Mouse (Mus musculus): ENCODE measurements around the gene Wdr95.

Wdr95 gene

GRCm38 (mm10) chr5:149527999-149528729, at the start of gene Wdr95:
Wdr95 (plus strand) TSS chr5:149528679.
- no peak for DNase-seq (ENCODE audit: low spot score in 2 of 2)

DNA sequence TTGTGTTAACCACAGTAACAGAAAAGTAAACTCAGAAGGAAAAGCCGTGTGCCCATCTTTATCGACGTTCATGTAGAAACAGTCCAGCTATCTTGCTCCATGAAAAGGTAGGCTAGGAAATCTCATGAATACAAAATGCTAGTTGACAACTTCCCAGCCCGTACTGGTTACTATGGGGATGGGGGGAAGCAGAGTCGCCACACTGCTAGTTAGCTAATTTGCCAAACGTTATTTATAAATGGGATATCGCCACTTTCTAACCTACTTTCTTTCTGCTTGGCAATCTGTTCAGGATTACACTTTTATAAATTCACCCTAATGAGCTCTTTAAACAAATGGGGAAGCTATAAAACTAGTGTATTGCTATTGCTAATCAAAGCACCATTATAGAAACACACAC, 46.6 kb upstream of the Wdr95 start:
- DNase-seq (ENCODE audit: low spot score in 2 of 2) = no peak

- no peak for DNase-seq (ENCODE audit: low spot score in 2 of 2)
Measured at GRCm38 (mm10) chr5:149483321-149484052, 45.0 kb upstream of the Wdr95 start.

DNA sequence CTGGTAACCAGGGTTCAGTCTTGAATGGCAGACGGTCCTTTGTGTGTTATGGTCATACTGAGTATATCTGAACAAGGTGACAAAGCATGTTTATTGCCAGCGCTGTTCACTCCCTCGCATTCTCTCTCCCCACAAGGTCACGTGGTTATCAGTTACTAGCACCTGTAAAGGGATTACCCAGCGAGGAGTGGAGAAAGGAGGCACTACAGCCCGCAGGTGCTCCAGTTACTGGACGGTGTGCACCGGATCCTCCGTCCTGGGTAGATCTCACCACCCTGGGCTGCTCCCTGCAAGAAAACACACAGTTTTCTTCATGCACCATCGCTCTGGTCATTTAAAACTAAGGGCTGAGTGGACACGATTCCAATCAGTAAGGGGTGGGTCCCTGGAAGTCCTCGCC, 44.2 kb upstream of the Wdr95 start:
- DNase-seq (ENCODE audit: low spot score in 2 of 2) = no peak

DNA sequence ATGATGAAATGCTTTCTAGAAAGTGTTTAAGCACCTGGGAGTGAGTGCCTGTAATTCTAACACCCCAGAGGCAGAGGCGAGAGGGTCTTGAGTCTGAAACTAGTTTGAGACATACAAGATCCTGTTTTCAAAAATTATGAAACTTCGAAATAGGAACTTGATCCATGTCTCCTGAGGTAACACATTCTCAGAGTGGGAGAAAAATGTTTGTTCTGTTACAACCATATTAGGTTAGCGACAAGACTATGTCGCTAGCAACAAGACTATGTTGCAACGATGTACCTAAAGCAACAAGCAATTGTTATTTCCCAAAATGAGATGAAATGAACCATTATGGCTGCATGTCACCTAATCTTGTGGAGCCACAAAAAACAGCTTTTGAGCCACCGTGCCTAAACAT, 43.0 kb upstream of the Wdr95 start:
- DNase-seq (ENCODE audit: low spot score in 2 of 2) = no peak

GRCm38 (mm10) chr5:149488360-149489021, 40.0 kb upstream of the Wdr95 start:
- no peak for DNase-seq (ENCODE audit: low spot score in 2 of 2)

DNA sequence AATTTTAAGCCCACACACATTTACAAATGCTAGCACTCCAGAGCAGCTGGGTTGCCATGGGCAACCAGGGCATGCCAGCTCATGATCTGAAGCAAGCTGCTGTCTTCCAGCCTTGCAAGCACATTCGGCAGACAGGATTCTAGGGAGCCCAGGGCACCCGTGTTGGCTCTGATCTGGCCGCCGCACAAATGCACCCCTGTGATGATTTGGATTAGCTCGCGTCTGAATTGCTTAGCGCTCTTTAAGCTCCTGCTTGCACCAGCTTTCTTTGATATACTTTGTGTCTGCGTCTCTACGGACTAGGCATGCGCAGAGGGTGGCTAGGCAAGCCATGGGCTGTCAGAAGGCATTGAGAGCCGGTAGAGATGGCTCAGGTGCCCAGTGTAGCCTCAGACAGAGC, 39.3 kb upstream of the Wdr95 start:
- no peak for DNase-seq (ENCODE audit: low spot score in 2 of 2)

GRCm38 (mm10) chr5:149490275-149490674, 38.2 kb upstream of the Wdr95 start:
- no peak for DNase-seq (ENCODE audit: low spot score in 2 of 2)

DNA sequence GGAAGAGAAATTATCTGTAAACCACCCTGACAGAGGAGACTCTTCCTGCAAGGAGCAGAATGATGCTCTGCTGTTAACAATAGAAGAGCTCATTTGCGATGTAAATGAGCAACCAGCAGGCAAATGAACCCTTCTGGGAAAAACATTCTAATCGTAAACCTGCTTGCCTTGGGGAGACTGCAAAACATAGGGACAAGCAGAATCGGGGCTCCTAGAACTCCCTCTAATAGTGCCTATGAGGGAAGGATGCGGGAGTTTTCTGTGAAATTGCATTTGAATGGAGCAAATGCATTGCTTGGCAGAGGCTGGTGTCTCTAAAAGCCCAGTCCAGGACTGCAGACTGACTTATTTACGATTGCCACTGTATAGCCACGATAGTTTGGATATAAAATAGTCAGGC, 32.8 kb upstream of the Wdr95 start:
- DNase-seq (ENCODE audit: low spot score in 2 of 2) = no peak

- DNase-seq (ENCODE audit: low spot score in 2 of 2) = no peak
Measured at GRCm38 (mm10) chr5:149496401-149497066, 31.9 kb upstream of the Wdr95 start.

DNA sequence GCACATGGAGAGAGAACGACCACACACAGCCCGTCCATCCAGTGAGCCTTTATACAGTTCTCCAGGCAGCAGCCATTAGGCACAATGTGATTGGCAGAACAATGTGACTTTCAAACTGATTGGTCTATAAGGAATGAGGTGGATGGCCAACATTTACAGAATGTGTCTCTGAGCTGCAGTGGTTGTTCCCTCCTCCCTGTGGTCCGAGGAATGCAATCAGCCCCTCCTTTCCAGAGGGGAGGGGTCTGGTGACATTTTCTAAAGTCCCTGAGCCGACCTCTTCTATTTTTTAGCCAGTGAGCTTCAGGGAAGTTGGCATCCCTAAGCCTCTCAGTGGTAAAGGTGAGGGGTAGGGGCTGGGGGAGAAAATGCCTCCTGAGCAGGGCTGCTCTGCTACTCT, 28.5 kb upstream of the Wdr95 start:
- no peak for DNase-seq (ENCODE audit: low spot score in 2 of 2)

GRCm38 (mm10) chr5:149503423-149504175, 24.9 kb upstream of the Wdr95 start:
- no peak for DNase-seq (ENCODE audit: low spot score in 2 of 2)

- DNase-seq (ENCODE audit: low spot score in 2 of 2) = no peak
Measured at GRCm38 (mm10) chr5:149504985-149505384, 23.5 kb upstream of the Wdr95 start.

DNA sequence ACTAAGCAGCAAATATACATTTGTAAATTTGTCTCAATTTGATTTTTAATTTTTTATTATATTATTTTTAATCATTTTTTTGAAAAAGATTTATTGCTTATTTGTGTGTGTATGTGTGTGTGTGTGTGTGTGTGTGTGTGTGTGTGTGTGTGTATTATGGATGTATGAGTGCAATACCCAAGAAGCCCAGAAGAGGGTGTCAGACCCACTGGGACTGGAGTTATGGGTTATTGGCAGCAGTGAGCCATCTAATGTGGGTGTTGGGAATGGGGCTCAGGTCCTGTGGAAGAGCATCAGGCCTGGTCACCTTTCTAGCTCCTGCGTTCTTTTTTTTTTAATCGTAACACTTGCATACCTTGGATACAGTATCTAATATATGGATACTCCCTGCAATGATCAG, 22.4 kb upstream of the Wdr95 start:
- DNase-seq (ENCODE audit: low spot score in 2 of 2) = no peak

- DNase-seq (ENCODE audit: low spot score in 2 of 2) = no peak
Measured at GRCm38 (mm10) chr5:149508094-149509029, 20.1 kb upstream of the Wdr95 start.

DNA sequence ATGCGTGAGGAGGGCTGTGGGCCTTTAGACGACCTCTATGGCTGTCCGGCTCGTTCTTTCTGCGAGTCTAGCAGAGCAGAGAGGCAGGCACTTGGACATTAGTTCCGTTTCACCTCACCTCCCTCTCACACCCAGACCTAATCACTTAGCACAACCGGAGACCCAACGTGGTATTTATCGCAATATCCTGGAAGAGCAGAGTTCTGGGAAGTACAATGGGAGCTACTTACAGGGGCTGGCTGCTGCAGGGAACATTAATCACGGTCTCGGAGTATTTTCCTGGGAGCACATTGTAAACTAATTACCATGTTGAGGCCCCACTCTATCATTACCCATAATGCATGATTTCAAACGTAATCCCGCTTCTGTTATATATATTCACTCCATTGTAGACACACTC, 18.2 kb upstream of the Wdr95 start:
- DNase-seq (ENCODE audit: low spot score in 2 of 2) = no peak

DNA sequence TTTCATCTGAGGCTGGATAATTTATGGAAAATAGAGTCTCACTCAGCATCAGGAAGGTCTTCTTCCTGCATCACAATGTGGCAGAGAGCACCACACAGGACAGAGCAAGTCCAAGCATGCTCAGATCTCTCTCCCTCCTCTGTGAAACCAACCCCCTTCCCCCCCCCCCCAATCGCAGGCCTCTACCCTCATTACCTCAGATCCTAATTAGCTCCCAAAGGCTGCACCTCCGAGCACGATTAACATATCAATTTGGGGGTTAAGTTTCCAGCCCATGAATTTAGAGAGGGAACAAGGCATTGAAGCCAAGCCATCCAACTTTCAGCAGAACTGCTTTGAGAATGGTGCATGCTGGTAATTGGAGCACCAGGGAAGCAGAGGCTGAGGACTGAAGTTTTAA, 15.8 kb upstream of the Wdr95 start:
- no peak for DNase-seq (ENCODE audit: low spot score in 2 of 2)

DNA sequence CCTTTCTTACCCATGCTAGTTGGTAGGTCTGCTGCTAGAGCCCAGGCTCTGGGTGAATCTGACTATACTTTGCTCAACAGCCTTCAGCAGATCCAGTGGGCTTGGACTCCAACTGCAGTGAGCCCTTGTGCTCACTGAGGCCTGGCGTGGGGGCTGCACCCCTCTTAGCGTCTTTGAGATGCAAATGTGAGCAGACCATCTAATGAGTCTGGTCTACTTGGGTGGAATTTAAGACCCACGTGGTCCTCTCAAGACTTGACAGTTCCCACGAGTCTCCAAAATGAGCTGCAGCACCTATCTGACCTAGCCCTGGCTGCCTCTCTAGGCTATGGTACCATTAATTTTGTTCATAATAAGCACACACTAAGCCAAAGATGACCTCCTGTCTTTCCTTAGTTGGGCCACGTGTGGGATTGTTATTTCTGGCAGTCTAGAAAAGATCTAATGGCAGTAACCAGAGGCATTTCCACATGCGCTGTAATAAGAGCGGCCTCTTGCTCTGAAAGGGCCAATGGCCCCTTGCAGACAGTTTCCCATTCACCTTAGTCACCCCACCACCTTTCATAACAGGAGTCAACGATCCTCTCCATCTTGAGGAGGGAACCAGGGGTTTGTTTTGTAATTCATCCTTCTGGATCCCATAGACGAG, 14.9 kb upstream of the Wdr95 start:
- DNase-seq (ENCODE audit: low spot score in 2 of 2) = no peak

DNA sequence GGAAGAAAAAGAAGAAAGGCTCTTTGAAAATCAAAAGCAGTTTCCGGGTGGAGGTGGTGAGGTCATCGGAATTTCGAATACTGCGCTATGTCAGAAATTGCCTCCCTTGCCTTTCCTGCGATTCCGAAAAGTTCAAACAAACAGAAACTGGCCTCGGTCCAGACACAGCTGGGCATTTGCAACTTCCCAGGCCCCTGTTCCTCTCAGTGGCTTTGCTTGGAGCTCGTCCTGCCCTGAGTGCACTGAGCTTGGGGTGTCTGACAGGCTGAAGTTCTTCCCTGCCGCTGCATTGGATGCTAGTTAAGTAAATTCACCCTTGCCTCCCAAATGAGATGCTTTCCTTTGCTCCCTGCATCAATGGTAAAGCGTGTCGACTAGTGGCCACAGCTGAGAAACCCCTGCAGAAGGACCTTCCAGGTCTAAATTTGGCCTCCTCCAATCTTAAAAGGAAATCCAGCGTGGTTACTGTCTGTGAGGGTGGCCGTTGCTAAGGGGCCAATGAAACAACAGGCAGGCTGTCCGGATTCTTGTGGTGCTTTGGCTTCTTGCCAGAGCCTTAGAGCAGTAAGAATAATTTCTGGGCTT, 14.3 kb upstream of the Wdr95 start:
- DNase-seq (ENCODE audit: low spot score in 2 of 2) = no peak

- DNase-seq (ENCODE audit: low spot score in 2 of 2) = no peak
Measured at GRCm38 (mm10) chr5:149514890-149515289, 13.6 kb upstream of the Wdr95 start.
